Mouse (Mus musculus) frontal cortex, adult 2 months (tissue): ENCODE data around the gene Cercam. TPM values are rescaled to one million over a fixed set of nuclear protein-coding genes. Genes with fewer than 3 reads are reported as not detected.
"Not testable (repeated sequence)": the region's sequence is repeated elsewhere in the genome, so short reads cannot be mapped to it uniquely, and the experiment has no call there.

ENCODE experiments used
- DNase-seq, 2 experiments: peaks; one replicate each; pipeline ENCODE4 v3.0.0; 2022; ENCODE audit warnings: low spot score in 1 of 2; ENCODE audit errors: extremely low spot score in 1 of 2
- polyA plus RNA-seq: library from polyadenylated mRNA; depleted of rRNA; stranded (reverse); fragments of >200 nt; gene quantifications from 2 replicates; pipeline ENCODE4 v1.2.3, GENCODE M21; 2012

Cercam gene
- polyA plus RNA-seq, 1 experiment, result 15.9 TPM

GRCm38 (mm10) chr2:29852957-29853485, 15.9 kb upstream of the Cercam start:
- no peak for DNase-seq

DNA sequence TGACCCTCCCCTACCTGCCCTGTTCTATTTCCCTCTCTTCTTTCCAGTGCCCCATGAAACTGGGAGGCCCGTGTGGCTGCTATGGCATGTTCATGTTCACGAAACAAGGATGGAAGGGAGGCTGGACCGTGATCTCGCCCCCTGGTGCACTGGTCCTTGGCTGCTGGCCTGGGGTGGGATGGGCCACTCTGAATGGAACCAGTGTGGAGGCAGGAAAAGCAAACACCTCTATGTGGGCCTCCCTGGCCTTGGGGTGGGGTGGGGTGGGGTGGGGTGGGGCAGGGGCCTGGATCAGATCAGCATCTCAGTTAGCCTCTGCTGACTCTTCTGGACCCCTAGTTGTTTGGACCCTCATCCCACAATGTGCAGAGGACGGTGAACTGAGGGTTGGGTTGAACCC, 15.2 kb upstream of the Cercam start:
- DNase-seq, result no peak

DNA sequence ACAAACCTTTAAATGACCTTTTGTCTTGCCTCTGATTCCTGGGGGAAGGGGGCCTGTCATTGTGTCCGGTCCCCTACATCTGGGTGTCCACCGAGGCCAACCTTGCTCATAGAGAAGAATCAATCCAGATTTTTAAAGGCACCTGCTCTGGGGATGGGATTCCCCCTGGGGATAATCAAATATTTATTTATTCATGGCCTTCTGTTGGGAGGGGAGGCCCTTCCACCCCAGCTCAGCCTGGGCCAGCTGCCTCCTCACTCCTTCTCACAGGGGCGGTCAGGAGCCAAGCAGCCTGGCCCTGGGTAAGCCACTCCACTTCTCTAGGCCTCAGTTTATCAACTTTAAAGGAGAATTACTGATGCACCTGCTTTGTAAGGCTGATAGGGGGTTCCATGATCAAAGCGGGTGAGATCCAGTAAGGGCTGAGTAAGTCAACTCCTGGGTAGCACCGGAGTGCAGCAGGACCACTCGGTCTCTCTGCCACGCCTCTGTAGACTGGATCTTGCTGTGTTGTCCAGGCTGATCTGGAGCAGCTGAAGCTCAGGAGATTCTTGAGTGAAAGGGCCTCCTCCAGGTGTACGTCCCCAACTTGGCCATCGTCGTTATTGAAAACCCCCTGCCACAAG, 13.3 kb upstream of the Cercam start:
- no peak for DNase-seq

GRCm38 (mm10) chr2:29856451-29857260, 12.3 kb upstream of the Cercam start:
- no peak for DNase-seq

GRCm38 (mm10) chr2:29857341-29857740, 11.6 kb upstream of the Cercam start:
- no peak for DNase-seq

GRCm38 (mm10) chr2:29857967-29858366, 11.0 kb upstream of the Cercam start:
- no peak for DNase-seq

DNA sequence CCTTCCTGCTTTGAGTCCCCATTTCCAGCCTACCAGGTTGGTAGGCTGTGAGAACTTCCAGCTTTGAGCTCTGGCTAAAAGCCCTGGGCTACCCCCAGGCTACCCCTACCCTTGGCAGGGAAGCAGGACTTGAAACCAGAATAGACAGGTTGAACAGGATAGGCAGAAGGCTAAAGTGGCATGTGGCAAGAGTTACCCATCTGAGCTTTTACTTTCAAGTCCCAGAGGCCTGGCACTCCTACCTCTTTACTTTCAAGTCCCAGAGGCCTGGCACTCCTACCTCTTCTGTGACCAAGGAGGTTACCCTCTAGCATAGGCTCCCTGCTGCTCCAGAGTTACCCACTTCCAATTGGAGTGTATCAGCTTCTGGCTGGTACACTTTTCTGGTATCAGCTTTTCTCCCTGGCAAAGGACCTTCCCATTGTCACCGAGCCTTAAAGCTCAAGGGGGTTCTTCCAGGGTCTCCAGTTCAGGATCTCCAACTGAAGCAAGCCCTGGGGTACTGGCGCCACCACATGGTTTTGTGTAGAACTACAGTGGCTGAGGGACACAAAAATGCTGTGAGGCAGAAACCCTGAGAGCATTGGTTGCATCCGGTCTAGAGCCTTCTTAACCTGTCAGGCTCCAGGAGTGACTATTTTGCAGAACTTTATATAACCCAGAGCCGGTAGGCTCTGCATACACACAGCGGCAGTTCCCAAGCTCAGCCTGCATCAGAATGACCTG, 10.1 kb upstream of the Cercam start:
- DNase-seq, result peak in 1 of 2 experiments; percentile 69

DNA sequence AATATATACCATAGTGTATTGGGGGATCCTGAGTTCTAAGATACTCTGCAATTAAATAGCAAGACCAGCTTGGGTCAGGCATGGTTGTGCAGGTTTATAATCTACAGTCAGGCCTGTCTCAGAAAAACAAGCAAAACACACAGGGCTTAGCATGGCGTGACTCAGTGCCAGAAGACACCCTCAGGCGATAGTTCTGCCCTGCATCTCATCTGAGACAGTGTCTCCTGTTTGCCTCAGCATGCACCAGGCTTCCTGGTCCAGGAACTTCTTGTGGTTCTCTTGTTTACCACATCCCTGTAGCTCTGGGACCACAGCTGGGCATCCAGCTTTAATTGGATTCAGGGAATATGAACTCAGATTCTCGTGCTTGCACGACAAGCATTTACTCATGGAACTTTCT, 3.8 kb upstream of the Cercam start:
- no peak for DNase-seq

DNA sequence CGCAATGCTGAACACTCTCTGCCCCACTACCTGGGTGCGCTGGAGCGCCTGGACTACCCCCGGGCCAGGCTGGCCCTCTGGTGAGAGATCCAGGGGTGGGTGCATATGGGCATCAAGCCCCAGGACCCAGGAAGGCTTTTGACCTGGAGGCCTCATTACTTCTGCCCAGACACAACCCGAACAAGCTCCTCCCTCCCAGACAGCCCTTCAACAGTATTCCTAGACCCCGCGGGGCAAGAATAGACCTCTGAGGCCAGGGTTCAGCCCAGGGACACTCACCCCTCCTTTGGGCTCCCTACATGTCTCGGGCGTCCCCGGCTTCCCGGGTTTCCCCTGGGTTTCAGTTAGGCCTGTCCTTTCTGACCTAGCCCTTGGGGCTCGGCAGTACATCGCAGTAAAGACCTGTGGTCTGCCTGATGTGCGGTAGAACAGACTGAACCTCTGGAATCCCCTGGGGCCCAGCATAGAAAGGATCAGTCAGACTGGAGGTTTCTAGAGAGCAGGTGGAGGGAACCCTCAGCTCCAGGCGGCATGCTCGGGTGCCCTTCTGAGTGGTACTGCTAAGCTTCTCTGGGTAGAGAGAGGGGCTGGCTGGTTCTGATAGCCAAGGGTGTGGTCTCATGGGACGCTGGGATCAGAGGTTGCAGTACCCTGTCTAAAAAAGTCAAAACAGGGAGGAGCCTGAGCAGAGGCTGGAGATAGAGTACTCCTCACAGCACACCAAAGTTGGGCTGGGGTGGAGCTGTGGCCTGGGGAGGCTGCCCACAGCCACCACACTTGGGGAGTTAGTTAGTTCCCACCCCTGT, 885 bp downstream of the Cercam start:
- DNase-seq, result no peak

- DNase-seq, result no peak
These were observed 3.8 kb downstream of the Cercam start for GRCm38 (mm10) chr2:29872581-29873295.

DNA sequence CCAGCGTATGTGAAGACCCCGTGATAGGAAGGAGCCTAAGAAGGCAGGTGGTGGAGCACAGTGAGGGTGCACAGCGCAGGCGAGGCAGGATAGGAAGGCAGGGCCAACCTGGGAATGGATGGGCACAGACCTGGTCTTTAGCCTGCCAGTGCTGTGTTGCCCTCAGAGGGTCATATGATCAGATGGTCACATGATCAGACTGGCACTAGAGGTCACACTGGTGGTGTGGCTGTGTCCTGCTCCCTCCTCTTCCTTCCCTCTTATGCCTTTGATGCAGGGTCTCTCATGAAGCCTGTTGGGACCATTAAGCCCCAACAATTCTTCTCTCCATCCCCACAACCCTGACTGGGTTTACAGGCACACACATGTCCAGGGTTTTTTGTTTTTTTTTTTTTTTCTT, 4.8 kb downstream of the Cercam start:
- no peak for DNase-seq

GRCm38 (mm10) chr2:29878061-29878460, 9.1 kb downstream of the Cercam start:
- DNase-seq, result no peak

GRCm38 (mm10) chr2:29879191-29879590, 10.2 kb downstream of the Cercam start:
- no peak for DNase-seq

GRCm38 (mm10) chr2:29879964-29880830, 11.2 kb downstream of the Cercam start:
- peak; percentile 34 to 75 for DNase-seq

GRCm38 (mm10) chr2:29886659-29887292, 17.8 kb downstream of the Cercam start:
- DNase-seq, result not testable (repeated sequence)

- peak; percentile 97 to 100 for DNase-seq
These were observed 20.3 kb downstream of the Cercam start, which contains the start of gene Odf2 for GRCm38 (mm10) chr2:29889066-29889944. Odf2 (plus strand) TSS chr2:29889221.
